ENCODE assay signal across 19 mouse cellular contexts in genomic region chr7:45771101-45771500, GRCm38 (mm10). TPM values are rescaled to one million over a fixed set of nuclear protein-coding genes. Genes with fewer than 3 reads are reported as not detected.
DNase-seq lines count a peak whose midpoint lies in the region; ATAC-seq lines count a peak whose summit lies in the region.
"Had no signal": no experiment of that assay in that cellular context is flagged by ENCODE, and none has a peak within 500 bp of the region (broad histone marks: within the 10 kb centered on the region; RNA-seq: fewer than 3 reads in every experiment).

No protein-coding gene starts in this region.

- no peaks in the 10 kb centered on the region for H3K9me3 ChIP-seq in limb, embryonic 15.5 days
- no peaks in the 10 kb centered on the region for H3K9me3 ChIP-seq in limb, embryonic 10.5 days (replicated peaks)
- H3K9me3 ChIP-seq: forebrain, embryonic 13.5 days; heart, embryonic 13.5 days; hindbrain, embryonic 15.5 days; liver, embryonic 12.5 days; lung, embryonic 15.5 days; midbrain, embryonic 15.5 days; neural tube, embryonic 12.5 days had no signal

- no peaks in the 10 kb centered on the region for H3K36me3 ChIP-seq in limb, embryonic 15.5 days
- H3K36me3 ChIP-seq in limb, embryonic 10.5 days, result no peaks in the 10 kb centered on the region
- H3K36me3 ChIP-seq: heart, embryonic 13.5 days; hindbrain, embryonic 15.5 days; liver, embryonic 12.5 days; lung, embryonic 15.5 days; midbrain, embryonic 15.5 days; neural tube, embryonic 12.5 days had no signal

- no peak overlapping the region for H3K4me2 ChIP-seq in limb, embryonic 15.5 days
- H3K4me2 ChIP-seq: forebrain, embryonic 13.5 days; heart, embryonic 13.5 days; hindbrain, embryonic 15.5 days; liver, embryonic 12.5 days; lung, embryonic 15.5 days; midbrain, embryonic 15.5 days; neural tube, embryonic 12.5 days had no signal

- H3K27me3 ChIP-seq in limb, embryonic 15.5 days, result 0 out of 2 replicates have a peak, but pooled peaks cover 5% of the 10 kb centered on the region
- H3K27me3 ChIP-seq in limb, embryonic 10.5 days (ENCODE audit: low read depth, poor library complexity, severe bottlenecking), result no peaks in the 10 kb centered on the region
- H3K27me3 ChIP-seq: hindbrain, embryonic 15.5 days; lung, embryonic 15.5 days; neural tube, embryonic 12.5 days had no signal

- WGBS in limb, embryonic 15.5 days, result 55% methylated on average over 4 of the region's 4 CpGs
- WGBS in limb, embryonic 10.5 days, result 70% methylated on average over 4 of the region's 4 CpGs

- no peak overlapping the region for H3K4me3 ChIP-seq in limb, embryonic 15.5 days
- H3K4me3 ChIP-seq in limb, embryonic 10.5 days, result no peak overlapping the region
- H3K4me3 ChIP-seq: forebrain, embryonic 13.5 days; heart, embryonic 13.5 days; hindbrain, embryonic 15.5 days; liver, embryonic 12.5 days; lung, embryonic 15.5 days; midbrain, embryonic 15.5 days; neural tube, embryonic 12.5 days had no signal

- DNase-seq in limb, embryonic 10.5 days (ENCODE audit: low spot score), result no peak
- peak; percentile 20 for DNase-seq in NIH3T3 (ENCODE audit: low read depth)
- no peak for DNase-seq in gastrocnemius, adult 18-20 months (ENCODE audit: low spot score)
- DNase-seq in retina, postnatal 1 day, result no peak
- DNase-seq in spleen, postnatal 4 days (ENCODE audit: low spot score in 2 of 2), result no peak
- DNase-seq: cerebellum, adult 9-11 months; heart, postnatal 36 days; left cerebral cortex, postnatal 4 days had no signal

- no peak overlapping the region for H3K9ac ChIP-seq in limb, embryonic 15.5 days
- H3K9ac ChIP-seq: forebrain, embryonic 13.5 days; heart, embryonic 13.5 days; hindbrain, embryonic 15.5 days; liver, embryonic 12.5 days; lung, embryonic 15.5 days; midbrain, embryonic 15.5 days; neural tube, embryonic 12.5 days had no signal

- ATAC-seq in limb, embryonic 15.5 days (ENCODE audit: insufficient number of reproducible peaks, low FRiP score, low TSS enrichment, low read depth), result no peak
- ATAC-seq in megakaryocyte, adult 5-6 weeks (ENCODE audit: poor library complexity, severe bottlenecking), result peak; percentile 56
- ATAC-seq: forebrain, embryonic 13.5 days; liver, embryonic 12.5 days; midbrain, embryonic 15.5 days had no signal

- 0 out of 2 replicates have a peak, but pooled peaks cover 2% of the 10 kb centered on the region for H3K4me1 ChIP-seq in limb, embryonic 15.5 days
- no peaks in the 10 kb centered on the region for H3K4me1 ChIP-seq in limb, embryonic 10.5 days
- H3K4me1 ChIP-seq: forebrain, embryonic 13.5 days; heart, embryonic 13.5 days; hindbrain, embryonic 15.5 days; liver, embryonic 12.5 days; midbrain, embryonic 15.5 days; neural tube, embryonic 12.5 days had no signal

- H3K27ac ChIP-seq in limb, embryonic 15.5 days, result peak overlapping the region; percentile 54
- H3K27ac ChIP-seq in limb, embryonic 10.5 days, result no peak overlapping the region
- H3K27ac ChIP-seq: forebrain, embryonic 13.5 days; heart, embryonic 13.5 days; hindbrain, embryonic 15.5 days; liver, embryonic 12.5 days; lung, embryonic 15.5 days; midbrain, embryonic 15.5 days; neural tube, embryonic 12.5 days had no signal

RNA-seq across cellular contexts. Expression of gene Lmtk3, which starts 12.4 kb away (rescaled TPM):
- polyA plus RNA-seq in limb, embryonic 15.5 days (2015; fragmentation: Nextera tagmentation; extraction: Ambion mirVana), result 1.6 and 2.0 TPM in 2 replicates
- polyA plus RNA-seq in limb, embryonic 10.5 days (2016; fragmentation: Nextera tagmentation; extraction: Ambion mirVana), result 2.2 and 3.2 TPM in 2 replicates
- 0.09 TPM in 1 of 2 replicates, not detected in the other for total RNA-seq in megakaryocyte, adult 5-6 weeks (2015)
- total RNA-seq in megakaryocyte, adult 5-6 weeks (2017), result not detected in 2 replicates
- not detected for total RNA-seq in gastrocnemius, adult 18-20 months (2021)

RNA-seq across cellular contexts. Expression of gene Sult2b1, which starts 13.4 kb away (rescaled TPM):
- 82.1 and 91.0 TPM in 2 replicates for polyA plus RNA-seq in limb, embryonic 15.5 days (2015; fragmentation: Nextera tagmentation; extraction: Ambion mirVana)
- 1.8 and 2.1 TPM in 2 replicates for polyA plus RNA-seq in limb, embryonic 10.5 days (2016; fragmentation: Nextera tagmentation; extraction: Ambion mirVana)
- not detected in 2 replicates for total RNA-seq in megakaryocyte, adult 5-6 weeks (2015)
- total RNA-seq in megakaryocyte, adult 5-6 weeks (2017), result not detected in 2 replicates
- total RNA-seq in gastrocnemius, adult 18-20 months (2021), result not detected
- total RNA-seq: heart, postnatal 36 days had no signal

RNA-seq across cellular contexts. Expression of gene Cyth2, which starts 43.3 kb away (rescaled TPM):
- 87.9 and 98.8 TPM in 2 replicates for polyA plus RNA-seq in limb, embryonic 15.5 days (2015; fragmentation: Nextera tagmentation; extraction: Ambion mirVana)
- 170 TPM in 2 replicates for polyA plus RNA-seq in limb, embryonic 10.5 days (2016; fragmentation: Nextera tagmentation; extraction: Ambion mirVana)
- total RNA-seq in megakaryocyte, adult 5-6 weeks (2015), result 23.9 and 28.1 TPM in 2 replicates
- total RNA-seq in megakaryocyte, adult 5-6 weeks (2017), result 41.4 and 44.2 TPM in 2 replicates
- total RNA-seq in gastrocnemius, adult 18-20 months (2021), result 10 to 100 TPM; 25.3 to 34.6 TPM

RNA-seq across cellular contexts. Expression of gene Spaca4, which starts 45.5 kb away (rescaled TPM):
- polyA plus RNA-seq in limb, embryonic 15.5 days (2015; fragmentation: Nextera tagmentation; extraction: Ambion mirVana), result not detected in 2 replicates
- not detected in 2 replicates for polyA plus RNA-seq in limb, embryonic 10.5 days (2016; fragmentation: Nextera tagmentation; extraction: Ambion mirVana)
- not detected in 2 replicates for total RNA-seq in megakaryocyte, adult 5-6 weeks (2015)
- total RNA-seq in megakaryocyte, adult 5-6 weeks (2017), result not detected in 2 replicates
- not detected for total RNA-seq in gastrocnemius, adult 18-20 months (2021)
- total RNA-seq: adrenal gland, postnatal 4 days; heart, postnatal 36 days; layer of hippocampus, postnatal 25 days; left cerebral cortex, postnatal 4 days had no signal
- polyA plus RNA-seq: forebrain, embryonic 13.5 days; heart, embryonic 13.5 days; hindbrain, embryonic 15.5 days; liver, embryonic 12.5 days; lung, embryonic 15.5 days; midbrain, embryonic 15.5 days; neural tube, embryonic 12.5 days had no signal

RNA-seq across cellular contexts. Expression of gene Fam83e, which starts 50.1 kb away (rescaled TPM):
- polyA plus RNA-seq in limb, embryonic 15.5 days (2015; fragmentation: Nextera tagmentation; extraction: Ambion mirVana), result 0.76 and 0.78 TPM in 2 replicates
- polyA plus RNA-seq in limb, embryonic 10.5 days (2016; fragmentation: Nextera tagmentation; extraction: Ambion mirVana), result 2.1 and 2.4 TPM in 2 replicates
- 0.18 and 0.29 TPM in 2 replicates for total RNA-seq in megakaryocyte, adult 5-6 weeks (2015)
- total RNA-seq in megakaryocyte, adult 5-6 weeks (2017), result 0.12 and 0.22 TPM in 2 replicates
- total RNA-seq in gastrocnemius, adult 18-20 months (2021), result under 1 TPM in 1 of 2 experiments, not detected in 1; 0.18 TPM
